Comparison of ENCODE assay signal across 10 mouse cellular contexts in the genomic region with DNA sequence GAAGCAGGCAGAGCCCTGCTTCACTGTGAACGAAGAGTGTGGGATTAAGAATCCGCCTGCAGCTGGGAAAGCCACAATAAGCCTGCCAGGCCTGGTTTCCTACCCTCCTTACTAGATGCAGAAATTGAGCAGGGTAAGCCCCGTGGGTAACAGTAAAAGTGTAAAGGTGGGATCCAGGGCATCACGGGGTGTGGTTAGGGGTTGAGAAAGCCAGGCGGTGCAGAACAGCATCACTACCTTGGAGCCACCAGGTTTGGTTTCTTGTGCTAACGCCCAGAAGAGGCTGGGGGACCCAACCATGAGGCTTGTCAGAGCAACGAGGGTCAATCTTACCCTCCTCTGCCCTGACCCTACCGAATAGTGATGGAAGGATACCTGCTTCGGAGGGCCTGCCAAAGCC. TPM values are rescaled to one million over a fixed set of nuclear protein-coding genes. Genes with fewer than 3 reads are reported as not detected.
DNase-seq lines count a peak whose midpoint lies in the region; ATAC-seq and TF ChIP-seq lines count a peak whose summit lies in the region.
"Had no signal": no experiment of that assay in that cellular context is flagged by ENCODE, and none has a peak within 500 bp of the region (broad histone marks: within the 10 kb centered on the region; RNA-seq: fewer than 3 reads in every experiment).

No protein-coding gene starts in this region.

- no peak for TF ChIP-seq CTCF in stomach, postnatal 0 days (IDR thresholded peaks at IDR 0.05; ENCODE audit: low read depth)

- no peak overlapping the region for H3K9ac ChIP-seq in heart, embryonic 11.5 days (ENCODE audit: low read depth, low read length)
- no peak overlapping the region for H3K9ac ChIP-seq in midbrain, embryonic 11.5 days (ENCODE audit: low read length)
- H3K9ac ChIP-seq in intestine, embryonic 16.5 days (ENCODE audit: low read depth, low read length): 0 out of 2 replicates have a peak overlapping the region, but pooled peaks have one; percentile 65
- no peak overlapping the region for H3K9ac ChIP-seq in stomach, postnatal 0 days (ENCODE audit: low read length)

- no peak overlapping the region for H3K27ac ChIP-seq in heart, embryonic 11.5 days (ENCODE audit: low read depth, low read length)
- peak overlapping the region; percentile 75; the same call in 1 of the 2 replicates for H3K27ac ChIP-seq in midbrain, embryonic 10.5 days (replicated peaks)
- no peak overlapping the region for H3K27ac ChIP-seq in midbrain, embryonic 11.5 days (ENCODE audit: low read depth, low read length)
- H3K27ac ChIP-seq in intestine, embryonic 16.5 days (ENCODE audit: low read length): no peak overlapping the region
- no peak overlapping the region for H3K27ac ChIP-seq in stomach, postnatal 0 days (replicated peaks)
- H3K27ac ChIP-seq: macrophage had no signal

- H3K9me3 ChIP-seq in heart, embryonic 11.5 days (replicated peaks; ENCODE audit: control insufficient read depth, low read length): no peaks in the 10 kb centered on the region
- H3K9me3 ChIP-seq in midbrain, embryonic 10.5 days (replicated peaks): no peaks in the 10 kb centered on the region
- no peaks in the 10 kb centered on the region for H3K9me3 ChIP-seq in midbrain, embryonic 11.5 days (ENCODE audit: control insufficient read depth, low read length)
- no peaks in the 10 kb centered on the region for H3K9me3 ChIP-seq in intestine, embryonic 16.5 days (ENCODE audit: control insufficient read depth, low read length)
- no peaks in the 10 kb centered on the region for H3K9me3 ChIP-seq in stomach, postnatal 0 days (ENCODE audit: control insufficient read depth, low read length)

- no peak for TF ChIP-seq EP300 in stomach, postnatal 0 days (optimal IDR thresholded peaks at IDR 0.05)

- 0 out of 2 replicates have a peak, but pooled peaks cover 4% of the 10 kb centered on the region for H3K4me1 ChIP-seq in heart, embryonic 11.5 days (ENCODE audit: control insufficient read depth, insufficient read depth, low read length)
- peaks cover 21% of the 10 kb centered on the region for H3K4me1 ChIP-seq in midbrain, embryonic 10.5 days
- H3K4me1 ChIP-seq in midbrain, embryonic 11.5 days (ENCODE audit: control insufficient read depth, insufficient read depth, low read length): no peaks in the 10 kb centered on the region; the same call in 1 of the 2 replicates
- H3K4me1 ChIP-seq in intestine, embryonic 16.5 days (ENCODE audit: control insufficient read depth, insufficient read depth, low read length): 0 out of 2 replicates have a peak, but pooled peaks cover 4% of the 10 kb centered on the region
- H3K4me1 ChIP-seq in stomach, postnatal 0 days (replicated peaks; ENCODE audit: control insufficient read depth, insufficient read depth): no peaks in the 10 kb centered on the region

- intact Hi-C loops in heart, postnatal 36 days (cut with DNase I): no loop called here
- intact Hi-C loops in gastrocnemius, postnatal 36 days (cut with DNase I): no loop called here

- no peak for ATAC-seq in heart, embryonic 11.5 days (replicated peaks; ENCODE audit: insufficient number of reproducible peaks, low FRiP score, low TSS enrichment)
- ATAC-seq in midbrain, embryonic 11.5 days (ENCODE audit: low FRiP score): no peak
- no peak for ATAC-seq in intestine, embryonic 16.5 days
- ATAC-seq in stomach, postnatal 0 days (ENCODE audit: low FRiP score, low TSS enrichment): no peak

- WGBS in heart, embryonic 11.5 days (ENCODE audit: insufficient replicate concordance): 50% methylated on average over 9 of the region's 9 CpGs
- WGBS in midbrain, embryonic 10.5 days: 44% methylated on average over 9 of the region's 9 CpGs
- 38% methylated on average over 9 of the region's 9 CpGs for WGBS in midbrain, embryonic 11.5 days
- WGBS in intestine, embryonic 16.5 days: 48% methylated on average over 9 of the region's 9 CpGs
- WGBS in stomach, postnatal 0 days: 52% methylated on average over 9 of the region's 9 CpGs

- peaks cover 25% of the 10 kb centered on the region for H3K27me3 ChIP-seq in heart, embryonic 11.5 days (ENCODE audit: control insufficient read depth, insufficient read depth, low read length)
- H3K27me3 ChIP-seq in midbrain, embryonic 10.5 days (ENCODE audit: low read depth, poor library complexity, severe bottlenecking): peaks cover 50% of the 10 kb centered on the region
- H3K27me3 ChIP-seq in midbrain, embryonic 11.5 days (ENCODE audit: control insufficient read depth, insufficient read depth, low read length): peaks cover 15% of the 10 kb centered on the region
- H3K27me3 ChIP-seq in intestine, embryonic 16.5 days (replicated peaks; ENCODE audit: control insufficient read depth, insufficient read depth, low read length): peaks cover 21% of the 10 kb centered on the region
- no peaks in the 10 kb centered on the region for H3K27me3 ChIP-seq in stomach, postnatal 0 days (ENCODE audit: control insufficient read depth, insufficient read depth, low read length)

- H3K36me3 ChIP-seq in heart, embryonic 11.5 days (ENCODE audit: control insufficient read depth, insufficient read depth, low read length): no peaks in the 10 kb centered on the region
- no peaks in the 10 kb centered on the region for H3K36me3 ChIP-seq in midbrain, embryonic 10.5 days
- H3K36me3 ChIP-seq in midbrain, embryonic 11.5 days (ENCODE audit: control insufficient read depth, insufficient read depth, low read length): no peaks in the 10 kb centered on the region
- H3K36me3 ChIP-seq in intestine, embryonic 16.5 days (ENCODE audit: control insufficient read depth, insufficient read depth, low read length): no peaks in the 10 kb centered on the region
- H3K36me3 ChIP-seq in stomach, postnatal 0 days (ENCODE audit: control insufficient read depth, insufficient read depth, low read length): no peaks in the 10 kb centered on the region

- DNase-seq in heart, postnatal 36 days: no peak
- no peak for DNase-seq in midbrain, embryonic 10.5 days (ENCODE audit: low spot score)
- DNase-seq in midbrain, embryonic 11.5 days (ENCODE audit: low spot score, missing footprints): no peak
- DNase-seq in stomach, postnatal 0 days (ENCODE audit: low spot score): no peak
- DNase-seq in gastrocnemius, postnatal 36 days: no peak
- no peak for DNase-seq in T-cell, adult 2 months (ENCODE audit: low spot score)

- H3K4me3 ChIP-seq in heart, embryonic 11.5 days (ENCODE audit: low read depth, low read length): no peak overlapping the region; the same call in 1 of the 2 replicates
- H3K4me3 ChIP-seq in midbrain, embryonic 10.5 days: peak overlapping the region; percentile 65
- H3K4me3 ChIP-seq in midbrain, embryonic 11.5 days (ENCODE audit: low read depth, low read length): no peak overlapping the region
- no peak overlapping the region for H3K4me3 ChIP-seq in intestine, embryonic 16.5 days (ENCODE audit: low read length)
- no peak overlapping the region for H3K4me3 ChIP-seq in stomach, postnatal 0 days (ENCODE audit: low read depth, low read length)

- peak overlapping the region; percentile 79 for H3K4me2 ChIP-seq in heart, embryonic 11.5 days
- no peak overlapping the region; the same call in 1 of the 2 replicates for H3K4me2 ChIP-seq in midbrain, embryonic 11.5 days
- peak overlapping the region; percentile 95 for H3K4me2 ChIP-seq in intestine, embryonic 16.5 days (ENCODE audit: low read depth, low read length)
- H3K4me2 ChIP-seq in stomach, postnatal 0 days (replicated peaks; ENCODE audit: low read depth): peak overlapping the region; percentile 77

RNA-seq across cellular contexts. Expression of a gene that starts 0.7 kb away (rescaled TPM):
- 40.6 and 41.5 TPM in 2 replicates for polyA plus RNA-seq in heart, embryonic 11.5 days (2014; fragmentation: Nextera tagmentation; extraction: Ambion mirVana)
- 10 to 100 TPM; 12.8 to 13.0 TPM for total RNA-seq in heart, postnatal 36 days (2021)
- 17.1 and 20.6 TPM in 2 replicates for polyA plus RNA-seq in midbrain, embryonic 10.5 days (2016; fragmentation: Nextera tagmentation; extraction: Ambion mirVana)
- 18.3 and 20.1 TPM in 2 replicates for polyA plus RNA-seq in midbrain, embryonic 11.5 days (2014; fragmentation: Nextera tagmentation; extraction: Ambion mirVana)
- 17.2 and 17.9 TPM in 2 replicates for polyA plus RNA-seq in intestine, embryonic 16.5 days (2015; fragmentation: Nextera tagmentation; extraction: Ambion mirVana)
- polyA plus RNA-seq in stomach, postnatal 0 days (2015; fragmentation: Nextera tagmentation; extraction: Ambion mirVana): 7.3 and 8.0 TPM in 2 replicates
- total RNA-seq in gastrocnemius, postnatal 36 days (2021): 1 to 10 TPM; 4.4 TPM
- polyA plus RNA-seq: macrophage had no signal

RNA-seq across cellular contexts. Expression of a gene that starts 16.1 kb away (rescaled TPM):
- 0.16 and 0.41 TPM in 2 replicates for polyA plus RNA-seq in heart, embryonic 11.5 days (2014; fragmentation: Nextera tagmentation; extraction: Ambion mirVana)
- total RNA-seq in heart, postnatal 36 days (2021): under 1 TPM in 1 of 2 experiments, not detected in 1; 0.25 TPM
- 1.4 and 3.1 TPM in 2 replicates for polyA plus RNA-seq in midbrain, embryonic 10.5 days (2016; fragmentation: Nextera tagmentation; extraction: Ambion mirVana)
- 0.65 and 0.75 TPM in 2 replicates for polyA plus RNA-seq in midbrain, embryonic 11.5 days (2014; fragmentation: Nextera tagmentation; extraction: Ambion mirVana)
- polyA plus RNA-seq in intestine, embryonic 16.5 days (2015; fragmentation: Nextera tagmentation; extraction: Ambion mirVana): 3.9 and 5.6 TPM in 2 replicates
- polyA plus RNA-seq in stomach, postnatal 0 days (2015; fragmentation: Nextera tagmentation; extraction: Ambion mirVana): 15.1 and 15.5 TPM in 2 replicates
- total RNA-seq in gastrocnemius, postnatal 36 days (2021): not detected
- total RNA-seq: gastrocnemius, postnatal 25 days had no signal
- polyA plus RNA-seq: macrophage had no signal

RNA-seq across cellular contexts. Expression of a gene that starts 39.3 kb away (rescaled TPM):
- not detected in 2 replicates for polyA plus RNA-seq in heart, embryonic 11.5 days (2014; fragmentation: Nextera tagmentation; extraction: Ambion mirVana)
- total RNA-seq in heart, postnatal 36 days (2021): not detected
- 0.10 TPM in 1 of 2 replicates, not detected in the other for polyA plus RNA-seq in midbrain, embryonic 10.5 days (2016; fragmentation: Nextera tagmentation; extraction: Ambion mirVana)
- polyA plus RNA-seq in midbrain, embryonic 11.5 days (2014; fragmentation: Nextera tagmentation; extraction: Ambion mirVana): 0.10 TPM in 1 of 2 replicates, not detected in the other
- 0.09 TPM in 1 of 2 replicates, not detected in the other for polyA plus RNA-seq in intestine, embryonic 16.5 days (2015; fragmentation: Nextera tagmentation; extraction: Ambion mirVana)
- 1.7 and 2.0 TPM in 2 replicates for polyA plus RNA-seq in stomach, postnatal 0 days (2015; fragmentation: Nextera tagmentation; extraction: Ambion mirVana)
- not detected for total RNA-seq in gastrocnemius, postnatal 36 days (2021)
- total RNA-seq: gastrocnemius, postnatal 25 days had no signal
- polyA plus RNA-seq: macrophage had no signal

RNA-seq across cellular contexts. Expression of a gene that starts 43.4 kb away (rescaled TPM):
- polyA plus RNA-seq in heart, embryonic 11.5 days (2014; fragmentation: Nextera tagmentation; extraction: Ambion mirVana): 0.45 and 0.70 TPM in 2 replicates
- total RNA-seq in heart, postnatal 36 days (2021): under 1 TPM; 0.24 to 0.61 TPM
- 0.27 and 0.98 TPM in 2 replicates for polyA plus RNA-seq in midbrain, embryonic 10.5 days (2016; fragmentation: Nextera tagmentation; extraction: Ambion mirVana)
- 0.42 and 0.46 TPM in 2 replicates for polyA plus RNA-seq in midbrain, embryonic 11.5 days (2014; fragmentation: Nextera tagmentation; extraction: Ambion mirVana)
- 0.73 and 0.88 TPM in 2 replicates for polyA plus RNA-seq in intestine, embryonic 16.5 days (2015; fragmentation: Nextera tagmentation; extraction: Ambion mirVana)
- polyA plus RNA-seq in stomach, postnatal 0 days (2015; fragmentation: Nextera tagmentation; extraction: Ambion mirVana): 3.3 and 3.8 TPM in 2 replicates
- under 1 TPM in 1 of 2 experiments, not detected in 1; 0.25 TPM for total RNA-seq in gastrocnemius, postnatal 36 days (2021)
- polyA plus RNA-seq: macrophage had no signal
